Mouse (Mus musculus) neural tube, embryonic 13.5 days (tissue): Measurements from ENCODE around the gene Ccdc134. TPM values are rescaled to one million over a fixed set of nuclear protein-coding genes. Genes with fewer than 3 reads are reported as not detected.

Experiments
- ATAC-seq: fragments of 200-750 bp; cut with Nextera tagmentation; 2 replicates; pipeline ENCODE4 v1.8.0; 2017; ENCODE audit warnings: low read depth, mild to moderate bottlenecking, moderate TSS enrichment, moderate library complexity
- H3K27ac ChIP-seq: fragments of 300-500 bp; sonication (generic); replicated peaks from 2 replicates; pipeline ENCODE4 v1.5.1; 2015; ENCODE audit warnings: moderate library complexity, mild to moderate bottlenecking, inconsistent platforms
- H3K27me3 ChIP-seq: fragments of 300-500 bp; sonication (generic); 2 replicates; pipeline ENCODE4 v1.6.1; 2015; ENCODE audit warnings: mild to moderate bottlenecking, inconsistent platforms
- H3K36me3 ChIP-seq: fragments of 300-500 bp; sonication (generic); 2 replicates; pipeline ENCODE4 v1.6.1; 2015; ENCODE audit warnings: mild to moderate bottlenecking, inconsistent platforms
- H3K4me1 ChIP-seq: fragments of 300-500 bp; sonication (generic); replicated peaks from 2 replicates; pipeline ENCODE4 v1.6.1; 2015; ENCODE audit warnings: inconsistent platforms
- H3K4me2 ChIP-seq: fragments of 300-500 bp; sonication (generic); 2 replicates; pipeline ENCODE4 v1.6.1; 2015; ENCODE audit warnings: inconsistent platforms, mild to moderate bottlenecking, moderate library complexity
- H3K4me3 ChIP-seq: fragments of 300-500 bp; sonication (generic); 2 replicates; pipeline ENCODE4 v1.5.1; 2015; ENCODE audit warnings: mild to moderate bottlenecking, inconsistent platforms
- H3K9ac ChIP-seq: fragments of 300-500 bp; sonication (generic); 2 replicates; pipeline ENCODE4 v1.6.1; 2015; ENCODE audit warnings: moderate library complexity, mild to moderate bottlenecking, inconsistent platforms
- H3K9me3 ChIP-seq: fragments of 300-500 bp; sonication (generic); 2 replicates; pipeline ENCODE4 v1.6.1; 2016; ENCODE audit warnings: inconsistent platforms
- WGBS: fragments of 180-500 bp; shearing (Covaris S2); methylation state at CpG from one replicate; pipeline ENCODE4 v1.1.7; 2015; 5-methylcytosine and 5-hydroxymethylcytosine counted together
- polyA plus RNA-seq: library from polyadenylated mRNA; unstranded; fragments of >200 nt; fragmentation: Nextera tagmentation; extraction: Ambion mirVana; gene quantifications from 2 replicates; pipeline ENCODE4 v1.2.1, GENCODE M21; 2015

Ccdc134 gene
- polyA plus RNA-seq, 1 experiment from 2014 or later: 13.0 TPM

DNA sequence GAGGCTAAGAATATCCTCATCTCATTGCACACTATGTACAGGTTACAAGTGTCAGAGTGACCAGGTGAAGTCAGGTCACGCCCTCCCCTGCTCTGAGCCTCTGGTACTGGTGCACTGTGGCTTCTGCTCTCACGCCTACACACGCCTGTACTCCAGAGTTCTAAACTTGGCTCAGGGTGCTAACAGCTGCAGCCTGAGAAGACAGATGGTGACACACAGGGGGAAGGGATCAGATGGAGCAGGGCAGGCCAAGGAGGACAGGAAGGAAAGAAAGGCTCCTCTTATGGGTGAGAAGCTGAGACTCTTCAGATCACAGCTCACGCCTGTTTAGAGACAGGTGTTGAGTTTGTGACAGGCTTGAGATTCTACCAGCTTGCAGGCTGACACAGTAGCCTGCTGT is 7.7 kb downstream of the Ccdc134 start:
- no peak overlapping the region for H3K4me3 ChIP-seq
- H3K36me3 ChIP-seq: peaks cover 20% of the 10 kb centered on the region; the same call in 1 of the 2 replicates
- no peaks in the 10 kb centered on the region for H3K27me3 ChIP-seq
- H3K9me3 ChIP-seq: no peaks in the 10 kb centered on the region
- no peak overlapping the region for H3K27ac ChIP-seq
- 85% methylated on average over 4 of the region's 4 CpGs for WGBS
- no peaks in the 10 kb centered on the region for H3K4me1 ChIP-seq
- ATAC-seq: no peak
- no peak overlapping the region for H3K9ac ChIP-seq
- H3K4me2 ChIP-seq: no peak overlapping the region

DNA sequence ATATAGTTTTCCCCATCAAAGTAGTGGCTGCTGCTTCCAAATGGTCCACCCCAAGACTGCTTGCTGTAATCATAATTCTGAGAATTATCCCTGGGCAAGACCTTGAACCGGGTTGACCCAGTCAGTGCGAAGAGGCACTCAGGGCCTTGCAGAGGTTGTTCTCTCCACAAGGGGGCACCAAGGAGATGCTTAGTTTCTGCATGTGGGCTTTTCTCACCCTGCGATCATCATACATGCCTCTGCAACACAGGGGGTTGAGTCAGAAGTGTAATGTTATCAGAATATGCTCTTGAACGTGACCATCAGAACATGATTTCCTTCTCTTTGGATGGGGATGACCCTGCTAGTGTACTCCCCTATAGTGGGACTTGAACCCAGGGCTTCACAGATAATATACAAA is 10.8 kb downstream of the Ccdc134 start:
- WGBS: 54% methylated on average over 4 of the region's 4 CpGs
- Histone ChIP-seq H3K9me3 (no peaks in the 10 kb centered on the region), H3K27me3 (no peaks in the 10 kb centered on the region), H3K4me1 (no peaks in the 10 kb centered on the region), H3K27ac (no peak overlapping the region), H3K4me2 (no peak overlapping the region), H3K36me3 (peaks cover 13% of the 10 kb centered on the region), H3K9ac (no peak overlapping the region), H3K4me3 (no peak overlapping the region)
- peak; percentile 32; the same call in 1 of the 2 replicates for ATAC-seq

DNA sequence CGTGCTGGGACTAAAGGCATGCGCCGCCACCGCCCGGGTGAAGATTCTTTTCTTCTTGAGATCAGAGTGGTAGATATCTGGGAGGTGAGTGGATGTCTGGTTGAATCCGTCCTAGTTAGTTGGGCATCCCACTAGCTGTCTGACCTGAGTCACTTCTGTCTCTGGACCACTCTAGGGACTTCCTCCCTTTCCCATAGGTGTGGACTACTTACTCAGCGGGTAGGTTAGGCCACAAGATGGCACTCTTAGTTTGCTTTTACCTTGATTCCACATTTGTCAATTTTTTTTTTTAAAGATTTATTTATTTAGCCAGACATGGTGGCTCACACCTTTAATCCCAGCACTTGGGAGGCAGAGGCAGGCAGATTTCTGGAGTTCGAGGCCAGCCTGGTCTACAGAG is 11.5 kb downstream of the Ccdc134 start:
- ATAC-seq: no peak
- H3K9me3 ChIP-seq: no peaks in the 10 kb centered on the region
- 94% methylated on average over 8 of the region's 8 CpGs for WGBS
- H3K4me2 ChIP-seq: no peak overlapping the region
- H3K4me3 ChIP-seq: no peak overlapping the region
- no peak overlapping the region for H3K9ac ChIP-seq
- no peak overlapping the region for H3K27ac ChIP-seq
- H3K4me1 ChIP-seq: 0 out of 2 replicates have a peak, but pooled peaks cover 6% of the 10 kb centered on the region
- H3K27me3 ChIP-seq: no peaks in the 10 kb centered on the region
- H3K36me3 ChIP-seq: peaks cover 12% of the 10 kb centered on the region

DNA sequence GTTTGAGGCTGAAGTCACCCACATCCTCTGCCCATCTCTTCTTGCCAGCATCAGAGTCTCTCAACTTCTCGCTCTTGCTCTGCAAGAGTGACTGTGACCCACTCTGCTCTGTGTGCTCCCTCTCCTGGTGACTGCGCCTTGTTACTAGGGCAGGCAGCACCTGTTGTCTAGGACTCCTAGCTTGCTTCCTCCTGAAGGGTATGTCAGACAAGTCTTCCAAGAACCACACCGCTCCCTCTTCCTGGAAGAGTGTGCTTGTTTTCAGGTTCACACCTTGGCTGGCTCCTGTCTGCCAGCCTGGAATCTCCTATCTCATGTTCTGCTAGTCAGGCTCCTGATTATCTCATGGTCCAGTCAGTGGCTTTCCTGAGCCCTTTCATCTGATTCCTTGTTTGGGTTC is 12.6 kb downstream of the Ccdc134 start:
- no peak overlapping the region for H3K4me3 ChIP-seq
- no peak overlapping the region for H3K27ac ChIP-seq
- no peak overlapping the region for H3K4me2 ChIP-seq
- H3K36me3 ChIP-seq: peaks cover 12% of the 10 kb centered on the region
- H3K9ac ChIP-seq: 0 out of 2 replicates have a peak overlapping the region, but pooled peaks have one; percentile 17
- peaks cover 10% of the 10 kb centered on the region for H3K4me1 ChIP-seq
- H3K9me3 ChIP-seq: no peaks in the 10 kb centered on the region
- no peaks in the 10 kb centered on the region for H3K27me3 ChIP-seq
- 93% methylated on average over 3 of the region's 3 CpGs for WGBS
- no peak for ATAC-seq

DNA sequence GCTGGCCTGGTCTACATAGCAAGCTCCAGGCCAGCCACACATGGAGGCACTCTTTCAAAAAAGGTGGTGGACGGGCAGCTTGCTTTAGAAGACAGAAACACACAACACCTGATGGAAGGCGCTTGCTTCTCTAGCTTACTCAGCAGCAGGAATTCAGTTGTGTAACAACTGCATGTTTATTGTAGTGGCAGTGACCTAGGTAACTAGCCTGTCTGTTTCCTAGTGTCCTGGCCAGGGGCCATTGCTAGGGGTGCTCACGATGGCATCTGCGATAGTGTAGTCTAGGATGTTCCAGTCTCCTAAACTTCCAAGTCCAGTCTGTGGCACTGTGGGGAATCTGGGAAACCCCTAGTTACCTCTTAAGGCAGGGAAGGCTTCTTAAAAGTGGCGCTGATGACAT is 16.4 kb downstream of the Ccdc134 start:
- Histone ChIP-seq H3K36me3 (peaks cover 8% of the 10 kb centered on the region), H3K4me3 (no peak overlapping the region), H3K9me3 (no peaks in the 10 kb centered on the region), H3K9ac (no peak overlapping the region), H3K27me3 (no peaks in the 10 kb centered on the region), H3K27ac (peak overlapping the region; percentile 54; the same call in 1 of the 2 replicates), H3K4me2 (no peak overlapping the region), H3K4me1 (peaks cover 35% of the 10 kb centered on the region)
- WGBS: 91% methylated on average over 5 of the region's 5 CpGs
- ATAC-seq: no peak

DNA sequence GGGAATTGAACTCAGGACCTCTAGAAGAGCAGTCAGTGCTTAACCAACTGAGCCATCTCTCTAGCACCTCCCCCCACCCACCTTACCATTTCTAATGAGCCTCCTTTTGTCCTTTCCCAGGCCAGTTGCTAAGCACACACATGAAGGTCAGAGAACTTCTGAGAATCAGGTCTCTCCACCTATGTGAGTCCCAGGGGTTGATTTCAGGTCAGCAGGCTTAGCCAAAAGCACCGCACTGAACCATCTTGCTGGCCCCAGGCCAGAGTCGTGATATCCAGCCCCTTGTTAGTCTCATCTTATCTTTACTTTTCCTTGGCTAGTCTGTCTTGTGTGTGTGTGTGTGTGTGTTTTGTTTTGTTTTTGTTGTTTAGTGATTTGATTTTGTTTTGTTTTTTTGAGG is 17.7 kb downstream of the Ccdc134 start:
- Histone ChIP-seq H3K9ac (peak overlapping the region; percentile 58; the same call in 1 of the 2 replicates), H3K36me3 (peaks cover 8% of the 10 kb centered on the region), H3K9me3 (no peaks in the 10 kb centered on the region), H3K4me1 (peaks cover 46% of the 10 kb centered on the region), H3K27ac (peak overlapping the region; percentile 98), H3K4me2 (no peak overlapping the region), H3K4me3 (no peak overlapping the region), H3K27me3 (no peaks in the 10 kb centered on the region)
- ATAC-seq: no peak
- WGBS: 30% methylated on average over 2 of the region's 2 CpGs

DNA sequence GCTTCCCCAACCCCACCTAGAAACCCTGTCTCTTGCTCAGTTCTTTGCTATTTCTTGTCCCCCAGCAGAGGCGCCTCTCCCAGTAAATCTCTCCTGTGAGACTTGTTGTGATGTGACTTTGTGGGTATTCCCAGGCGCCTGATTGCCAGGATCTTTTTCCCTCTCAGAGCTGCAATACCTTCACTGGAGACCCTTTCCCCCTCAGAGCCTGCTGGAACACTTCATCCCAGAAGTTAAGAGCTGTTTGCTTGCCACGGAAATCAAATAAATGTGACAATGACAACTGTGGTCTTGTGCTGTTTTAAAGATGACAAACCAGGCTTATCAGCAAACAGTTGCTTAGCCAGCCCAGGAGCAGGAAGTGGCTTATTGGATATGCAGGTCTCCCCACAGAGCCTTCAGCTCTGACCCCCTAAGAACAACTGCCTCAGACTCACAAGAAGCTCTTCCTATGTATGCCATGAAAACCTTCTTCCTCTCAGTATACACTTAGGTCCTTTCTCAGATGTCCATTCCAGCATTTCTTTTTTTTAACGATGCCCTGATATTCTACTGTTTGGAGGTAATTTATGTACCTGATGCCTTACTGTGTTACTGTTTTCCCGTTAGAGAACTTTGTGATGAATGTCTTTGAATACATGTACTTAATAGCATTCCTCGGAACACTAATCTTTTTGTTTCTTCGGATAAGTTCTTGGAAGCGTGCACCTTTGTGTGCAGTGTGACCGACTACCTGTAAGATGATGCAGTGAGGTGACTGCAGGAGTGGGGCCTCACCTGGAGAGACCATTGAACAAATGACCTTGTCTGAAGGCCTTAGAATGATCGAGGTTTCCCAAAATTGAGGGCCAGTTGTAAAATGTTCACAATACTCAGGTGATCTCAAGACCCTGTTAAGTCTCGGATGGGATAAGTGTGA is 18.4 kb downstream of the Ccdc134 start:
- Histone ChIP-seq H3K36me3 (peaks cover 4% of the 10 kb centered on the region), H3K9me3 (no peaks in the 10 kb centered on the region), H3K9ac (peak overlapping the region; percentile 58), H3K4me3 (peak overlapping the region; percentile 68), H3K4me2 (peak overlapping the region; percentile 53), H3K27ac (peak overlapping the region; percentile 98), H3K27me3 (no peaks in the 10 kb centered on the region), H3K4me1 (peaks cover 52% of the 10 kb centered on the region)
- WGBS: 14% methylated on average over 11 of the region's 11 CpGs
- ATAC-seq: no peak

DNA sequence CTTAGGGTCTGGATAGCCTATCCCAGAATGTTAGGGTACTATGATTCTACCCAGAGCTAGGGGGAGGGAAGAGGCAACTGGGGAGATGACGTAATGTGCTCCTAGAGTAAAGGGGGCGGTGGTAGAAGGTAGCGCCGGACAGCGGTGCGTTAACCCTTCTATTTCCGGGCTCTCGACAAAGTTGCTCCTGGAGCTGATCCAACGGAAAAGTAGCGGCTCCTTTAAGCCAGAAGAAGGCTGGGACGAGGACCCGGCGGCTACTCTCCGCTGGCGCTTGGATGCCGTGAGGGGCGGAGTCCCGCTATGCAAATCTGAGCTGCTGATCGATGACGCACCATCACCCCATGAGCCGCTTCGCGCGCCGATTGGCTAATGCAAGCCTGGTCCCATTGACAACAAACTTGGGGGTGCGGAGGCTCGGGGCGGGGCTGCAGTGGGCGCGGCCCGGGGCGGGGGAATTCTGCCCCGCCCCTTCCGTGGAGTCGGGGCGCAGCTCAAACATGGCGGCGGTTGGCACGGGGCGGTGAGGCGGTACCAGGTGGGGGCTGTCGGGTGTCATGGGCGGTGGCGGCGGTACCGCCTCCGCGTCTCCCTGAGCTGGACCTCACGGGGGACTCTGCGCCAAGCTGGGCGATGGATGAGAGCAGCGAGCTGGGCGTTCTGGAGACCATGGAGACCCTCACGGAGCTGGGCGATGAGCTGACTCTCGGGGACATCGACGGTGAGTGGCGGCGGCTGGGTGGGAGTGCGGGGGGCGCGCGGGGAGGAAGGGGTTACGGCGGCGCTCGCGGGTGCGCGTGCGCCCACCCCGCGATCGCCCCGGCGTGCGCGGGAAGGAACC is 19.3 kb downstream of the Ccdc134 start, which contains the start of gene Srebf2:
Gene Srebf2, plus strand, starts transcription at position 412 of the 841 bp plus-strand sequence.
- Histone ChIP-seq H3K4me1 (peaks cover 59% of the 10 kb centered on the region), H3K27me3 (no peaks in the 10 kb centered on the region), H3K27ac (peak within 1 kb of the TSS; percentile 98), H3K4me2 (peak within 1 kb of the TSS; percentile 81), H3K36me3 (no peaks in the 10 kb centered on the region), H3K9me3 (no peaks in the 10 kb centered on the region), H3K9ac (peak within 1 kb of the TSS; percentile 80), H3K4me3 (peak within 1 kb of the TSS; percentile 68)
- under 1% methylated on average over 79 of the region's 79 CpGs for WGBS
- ATAC-seq: peak; percentile 97

DNA sequence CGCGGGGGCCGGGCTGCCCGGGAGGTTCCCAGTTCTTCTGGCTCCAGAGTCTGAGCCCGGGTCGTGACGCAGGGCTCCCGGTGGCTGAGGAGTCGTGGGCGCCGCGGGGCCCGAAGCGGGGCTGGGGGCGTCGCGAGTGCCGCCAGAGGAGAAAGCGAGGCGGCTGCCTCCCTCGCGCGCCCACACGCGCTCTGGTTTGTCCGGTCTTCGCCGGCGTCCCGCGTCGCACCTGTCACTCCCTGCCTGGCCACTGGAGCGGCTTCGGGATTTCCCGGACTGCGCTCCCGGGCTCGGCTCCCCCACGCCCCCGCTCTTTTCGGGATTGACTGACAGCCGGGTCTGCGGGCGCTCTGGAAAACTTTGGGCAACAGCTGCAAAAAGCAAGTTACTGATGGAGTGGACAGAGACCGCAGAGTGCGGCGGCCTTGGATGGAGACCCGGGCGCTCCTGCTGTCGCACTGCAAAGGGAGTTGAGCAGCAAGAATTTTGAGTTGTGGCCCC is 19.9 kb downstream of the Ccdc134 start:
- Histone ChIP-seq H3K9ac (peak overlapping the region; percentile 80), H3K27me3 (no peaks in the 10 kb centered on the region), H3K4me2 (peak overlapping the region; percentile 81), H3K27ac (peak overlapping the region; percentile 98), H3K36me3 (no peaks in the 10 kb centered on the region), H3K9me3 (no peaks in the 10 kb centered on the region), H3K4me3 (peak overlapping the region; percentile 68), H3K4me1 (peaks cover 65% of the 10 kb centered on the region)
- no peak for ATAC-seq
- under 1% methylated on average over 39 of the region's 50 CpGs for WGBS

DNA sequence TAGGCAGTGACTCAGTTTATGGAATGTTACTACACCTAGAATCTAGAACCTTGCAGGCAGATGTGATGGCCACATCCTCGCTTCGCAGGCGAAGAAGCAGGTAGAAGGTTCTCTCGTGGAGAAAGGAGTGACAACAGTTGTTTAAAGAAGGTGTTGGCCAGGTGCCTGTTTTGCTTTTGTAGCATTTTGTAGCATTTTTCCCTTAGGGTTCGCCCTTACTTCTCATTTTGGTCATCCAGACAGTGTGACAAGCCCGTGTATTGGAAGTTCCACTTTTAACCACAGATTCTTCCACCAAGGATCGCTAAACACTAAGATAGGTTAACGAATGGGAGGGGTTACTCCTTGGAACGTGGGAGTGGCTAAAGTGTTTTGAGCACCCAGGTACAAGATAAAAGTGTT is 20.8 kb downstream of the Ccdc134 start:
- WGBS: 30% methylated on average over 9 of the region's 9 CpGs
- Histone ChIP-seq H3K9ac (peak overlapping the region; percentile 80), H3K27ac (peak overlapping the region; percentile 98), H3K36me3 (no peaks in the 10 kb centered on the region), H3K4me1 (peaks cover 72% of the 10 kb centered on the region), H3K9me3 (no peaks in the 10 kb centered on the region), H3K4me2 (peak overlapping the region; percentile 81), H3K27me3 (no peaks in the 10 kb centered on the region), H3K4me3 (peak overlapping the region; percentile 68)
- ATAC-seq: no peak

DNA sequence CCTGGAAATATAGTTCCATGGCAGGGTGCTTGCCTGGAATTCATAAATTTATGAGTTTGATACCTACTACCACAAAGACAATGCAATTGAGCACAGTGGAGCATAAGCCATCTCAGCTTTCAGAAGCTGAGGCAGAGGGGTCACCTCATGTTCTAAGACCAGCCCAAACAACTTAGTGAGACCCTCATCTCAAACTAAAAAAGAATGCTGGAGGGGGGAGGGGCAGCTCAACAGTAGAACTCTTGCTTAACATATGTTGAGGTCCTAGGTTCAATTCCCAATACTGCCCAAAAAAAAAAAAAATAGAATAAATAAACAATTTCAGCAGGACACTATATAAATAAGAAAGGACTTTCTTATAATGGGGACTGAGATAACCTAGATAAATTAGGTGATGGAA is 22.3 kb downstream of the Ccdc134 start:
- H3K9me3 ChIP-seq: no peaks in the 10 kb centered on the region
- H3K4me3 ChIP-seq: no peak overlapping the region
- H3K4me1 ChIP-seq: peaks cover 76% of the 10 kb centered on the region
- no peak for ATAC-seq
- H3K36me3 ChIP-seq: no peaks in the 10 kb centered on the region
- H3K9ac ChIP-seq: no peak overlapping the region
- H3K4me2 ChIP-seq: 0 out of 2 replicates have a peak overlapping the region, but pooled peaks have one; percentile 81
- no peaks in the 10 kb centered on the region for H3K27me3 ChIP-seq
- H3K27ac ChIP-seq: no peak overlapping the region

DNA sequence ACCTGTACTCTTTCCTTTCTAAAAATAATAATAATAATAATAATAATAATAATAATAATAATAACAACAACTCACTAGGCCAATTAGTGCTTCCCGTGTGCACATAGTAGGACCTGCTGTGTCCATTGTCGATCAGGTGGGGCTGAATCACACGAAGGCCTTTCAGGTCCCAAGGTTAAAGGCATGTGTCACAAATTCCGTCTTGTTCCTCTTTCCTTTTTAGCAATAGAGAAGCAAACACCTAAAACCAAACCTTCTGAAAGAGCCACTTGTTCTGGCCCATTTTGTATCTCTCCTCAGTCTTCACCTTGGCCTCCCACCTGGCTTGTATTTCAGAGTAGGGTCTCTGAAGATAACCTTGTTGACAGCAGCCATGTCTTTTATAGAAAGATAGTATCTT is 23.5 kb downstream of the Ccdc134 start:
- no peak overlapping the region for H3K27ac ChIP-seq
- peaks cover 66% of the 10 kb centered on the region for H3K4me1 ChIP-seq
- H3K4me3 ChIP-seq: no peak overlapping the region
- H3K36me3 ChIP-seq: peaks cover 5% of the 10 kb centered on the region; the same call in 1 of the 2 replicates
- no peak overlapping the region for H3K9ac ChIP-seq
- no peaks in the 10 kb centered on the region for H3K9me3 ChIP-seq
- 98% methylated on average over 4 of the region's 4 CpGs for WGBS
- no peak for ATAC-seq
- H3K4me2 ChIP-seq: no peak overlapping the region
- H3K27me3 ChIP-seq: no peaks in the 10 kb centered on the region
